Mouse (Mus musculus): Measurements from ENCODE around the gene Rps6ka2. TPM values are rescaled to one million over a fixed set of nuclear protein-coding genes. Genes with fewer than 3 reads are reported as not detected.
"Not testable (repeated sequence)": the region's sequence is repeated elsewhere in the genome, so short reads cannot be mapped to it uniquely, and the experiment has no call there.

Rps6ka2 gene
- polyA plus RNA-seq, 1 experiment from 2014 or later, result 5.3 TPM

- H3K9me3 ChIP-seq (replicated peaks), result no peaks in the 10 kb centered on the region
- no peak overlapping the region for H3K9ac ChIP-seq
- peaks cover 4% of the 10 kb centered on the region; the same call in 1 of the 2 replicates for H3K36me3 ChIP-seq
- 0 out of 2 replicates have a peak, but pooled peaks cover 4% of the 10 kb centered on the region for H3K4me1 ChIP-seq
- no peak for ATAC-seq
- H3K4me3 ChIP-seq, result no peak overlapping the region
- 73% methylated on average over 12 of the region's 12 CpGs for WGBS (ENCODE audit: insufficient replicate concordance)
- no peak overlapping the region for H3K4me2 ChIP-seq
- no peak overlapping the region for H3K27ac ChIP-seq
- no peaks in the 10 kb centered on the region for H3K27me3 ChIP-seq (replicated peaks)
Observed at GRCm38 (mm10) chr17:7285292-7285691, 115.4 kb downstream of the Rps6ka2 start.

GRCm38 (mm10) chr17:7286422-7287050 lies 116.6 kb downstream of the Rps6ka2 start:
- Histone ChIP-seq H3K36me3 (peaks cover 4% of the 10 kb centered on the region; the same call in 1 of the 2 replicates), H3K9ac (no peak overlapping the region), H3K27ac (no peak overlapping the region), H3K4me2 (no peak overlapping the region), H3K27me3 (replicated peaks) (no peaks in the 10 kb centered on the region), H3K4me1 (0 out of 2 replicates have a peak, but pooled peaks cover 4% of the 10 kb centered on the region), H3K4me3 (no peak overlapping the region), H3K9me3 (replicated peaks) (no peaks in the 10 kb centered on the region)
- WGBS (ENCODE audit: insufficient replicate concordance), result 74% methylated on average over 12 of the region's 12 CpGs
- ATAC-seq, result no peak

- Histone ChIP-seq H3K4me2 (no peak overlapping the region), H3K9ac (no peak overlapping the region), H3K4me1 (no peaks in the 10 kb centered on the region), H3K9me3 (replicated peaks) (no peaks in the 10 kb centered on the region), H3K4me3 (no peak overlapping the region), H3K27me3 (replicated peaks) (no peaks in the 10 kb centered on the region), H3K27ac (no peak overlapping the region), H3K36me3 (no peaks in the 10 kb centered on the region)
- 68% methylated on average over 11 of the region's 11 CpGs for WGBS (ENCODE audit: insufficient replicate concordance)
- ATAC-seq, result no peak
Observed at GRCm38 (mm10) chr17:7292012-7292684, 122.2 kb downstream of the Rps6ka2 start.

GRCm38 (mm10) chr17:7306278-7307196 lies 136.6 kb downstream of the Rps6ka2 start:
- not testable (repeated sequence) for H3K4me2 ChIP-seq; H3K9me3 ChIP-seq (replicated peaks); ATAC-seq; H3K9ac ChIP-seq; H3K36me3 ChIP-seq; H3K4me3 ChIP-seq; H3K27ac ChIP-seq; H3K27me3 ChIP-seq (replicated peaks); H3K4me1 ChIP-seq
- 54% methylated on average over 8 of the region's 8 CpGs for whole genome bisulfite sequencing (ENCODE audit: insufficient replicate concordance)

- not testable (repeated sequence) for H3K9me3 ChIP-seq (replicated peaks); H3K27me3 ChIP-seq (replicated peaks); H3K9ac ChIP-seq; H3K27ac ChIP-seq; H3K4me2 ChIP-seq; H3K36me3 ChIP-seq; H3K4me1 ChIP-seq; ATAC-seq; H3K4me3 ChIP-seq
- 45% methylated on average over 7 of the region's 8 CpGs for WGBS (ENCODE audit: insufficient replicate concordance)
Observed at GRCm38 (mm10) chr17:7315693-7316382, 145.9 kb downstream of the Rps6ka2 start.

- not testable (repeated sequence) for H3K4me2 ChIP-seq; H3K4me1 ChIP-seq; H3K9me3 ChIP-seq (replicated peaks); H3K9ac ChIP-seq; H3K27ac ChIP-seq; H3K36me3 ChIP-seq; H3K4me3 ChIP-seq; H3K27me3 ChIP-seq (replicated peaks); ATAC-seq
- 73% methylated on average over 6 of the region's 6 CpGs for WGBS (ENCODE audit: insufficient replicate concordance)
Observed at GRCm38 (mm10) chr17:7319789-7320188, 149.9 kb downstream of the Rps6ka2 start.

- 75% methylated on average over 5 of the region's 5 CpGs for WGBS (ENCODE audit: insufficient replicate concordance)
Observed at GRCm38 (mm10) chr17:7324346-7324745, 154.4 kb downstream of the Rps6ka2 start, which contains the start of gene Tcp10a. Gene Tcp10a, plus strand, starts transcription at chr17:7324646.

GRCm38 (mm10) chr17:7326415-7326814 lies 156.5 kb downstream of the Rps6ka2 start:
- 19% methylated on average over 5 of the region's 8 CpGs for WGBS (ENCODE audit: insufficient replicate concordance)
- not testable (repeated sequence) for H3K9me3 ChIP-seq (replicated peaks); H3K4me2 ChIP-seq; H3K27ac ChIP-seq; H3K4me3 ChIP-seq; H3K9ac ChIP-seq; H3K4me1 ChIP-seq; H3K36me3 ChIP-seq; H3K27me3 ChIP-seq (replicated peaks)
- ATAC-seq, result peak; percentile 44; the same call in 1 of the 2 replicates

More at GRCm38 (mm10) chr17:7324346-7324745, 154.4 kb downstream of the Rps6ka2 start, which contains the start of gene Tcp10a:
- ATAC-seq; H3K4me3 ChIP-seq; H3K27me3 ChIP-seq (replicated peaks); H3K36me3 ChIP-seq; H3K27ac ChIP-seq; H3K4me1 ChIP-seq; H3K4me2 ChIP-seq; H3K9me3 ChIP-seq (replicated peaks); H3K9ac ChIP-seq: not testable (repeated sequence)

- H3K27me3 ChIP-seq (replicated peaks); H3K9me3 ChIP-seq (replicated peaks); H3K27ac ChIP-seq; H3K36me3 ChIP-seq; ATAC-seq; H3K4me1 ChIP-seq; H3K9ac ChIP-seq; H3K4me2 ChIP-seq; H3K4me3 ChIP-seq: not testable (repeated sequence)
- 49% methylated on average over 4 of the region's 5 CpGs for WGBS (ENCODE audit: insufficient replicate concordance)
Observed at GRCm38 (mm10) chr17:7332745-7333144, 162.8 kb downstream of the Rps6ka2 start.

- WGBS (ENCODE audit: insufficient replicate concordance), result 64% methylated on average over 8 of the region's 9 CpGs
- not testable (repeated sequence) for ATAC-seq; H3K27ac ChIP-seq; H3K36me3 ChIP-seq; H3K4me2 ChIP-seq; H3K4me1 ChIP-seq; H3K27me3 ChIP-seq (replicated peaks); H3K9ac ChIP-seq; H3K9me3 ChIP-seq (replicated peaks); H3K4me3 ChIP-seq
Observed at GRCm38 (mm10) chr17:7337381-7337780, 167.5 kb downstream of the Rps6ka2 start.

- not testable (repeated sequence) for H3K9me3 ChIP-seq (replicated peaks); ATAC-seq; H3K27ac ChIP-seq; H3K27me3 ChIP-seq (replicated peaks); H3K4me3 ChIP-seq; H3K4me1 ChIP-seq; H3K36me3 ChIP-seq; H3K4me2 ChIP-seq; H3K9ac ChIP-seq
- WGBS (ENCODE audit: insufficient replicate concordance), result 57% methylated on average over 2 of the region's 3 CpGs
Observed at GRCm38 (mm10) chr17:7348765-7349164, 178.8 kb downstream of the Rps6ka2 start.
